Mouse (Mus musculus): ENCODE measurements around the gene Ogfr. TPM values are rescaled to one million over a fixed set of nuclear protein-coding genes. Genes with fewer than 3 reads are reported as not detected.

Ogfr gene
- 104 and 107 TPM in 2 replicates for polyA plus RNA-seq (2016; fragmentation: Nextera tagmentation; extraction: Ambion mirVana)

- Histone ChIP-seq H3K27ac (replicated peaks) (peak within 1 kb of the TSS; percentile 94), H3K4me3 (peak within 1 kb of the TSS; percentile 89), H3K9me3 (replicated peaks) (no peaks in the 10 kb centered on the region), H3K36me3 (peaks cover 71% of the 10 kb centered on the region), H3K4me1 (peaks cover 23% of the 10 kb centered on the region), H3K27me3 (ENCODE audit: low read depth, poor library complexity, severe bottlenecking) (no peaks in the 10 kb centered on the region)
- 2% methylated on average over 67 of the region's 67 CpGs for WGBS
- DNase-seq (ENCODE audit: low spot score), result peak; percentile 89
Measured at GRCm38 (mm10) chr2:180589123-180589831, at the start of gene Ogfr. Gene Ogfr (plus strand): TSS chr2:180589245.

GRCm38 (mm10) chr2:180543675-180544074 is 45.4 kb upstream of the Ogfr start:
- H3K27ac ChIP-seq (replicated peaks), result no peak overlapping the region
- H3K36me3 ChIP-seq, result no peaks in the 10 kb centered on the region
- H3K27me3 ChIP-seq (ENCODE audit: low read depth, poor library complexity, severe bottlenecking), result 0 out of 2 replicates have a peak, but pooled peaks cover 19% of the 10 kb centered on the region
- no peak overlapping the region for H3K4me3 ChIP-seq
- peaks cover 23% of the 10 kb centered on the region for H3K4me1 ChIP-seq
- 81% methylated on average over 2 of the region's 2 CpGs for whole genome bisulfite sequencing
- H3K9me3 ChIP-seq (replicated peaks), result no peaks in the 10 kb centered on the region
- no peak for DNase-seq (ENCODE audit: low spot score)

GRCm38 (mm10) chr2:180545046-180545445 is 44.0 kb upstream of the Ogfr start:
- no peaks in the 10 kb centered on the region for H3K9me3 ChIP-seq (replicated peaks)
- WGBS, result 88% methylated on average over 18 of the region's 18 CpGs
- DNase-seq (ENCODE audit: low spot score), result no peak
- H3K4me1 ChIP-seq, result peaks cover 23% of the 10 kb centered on the region
- no peak overlapping the region for H3K27ac ChIP-seq (replicated peaks)
- no peak overlapping the region for H3K4me3 ChIP-seq
- 0 out of 2 replicates have a peak, but pooled peaks cover 10% of the 10 kb centered on the region for H3K27me3 ChIP-seq (ENCODE audit: low read depth, poor library complexity, severe bottlenecking)
- H3K36me3 ChIP-seq, result no peaks in the 10 kb centered on the region

- Histone ChIP-seq H3K27ac (replicated peaks) (peak overlapping the region; percentile 73), H3K4me3 (peak overlapping the region; percentile 28; the same call in 1 of the 2 replicates), H3K36me3 (no peaks in the 10 kb centered on the region), H3K27me3 (ENCODE audit: low read depth, poor library complexity, severe bottlenecking) (peaks cover 21% of the 10 kb centered on the region), H3K4me1 (peaks cover 21% of the 10 kb centered on the region), H3K9me3 (replicated peaks) (no peaks in the 10 kb centered on the region)
- peak; percentile 42 for DNase-seq (ENCODE audit: low spot score)
- 37% methylated on average over 8 of the region's 8 CpGs for WGBS
Measured at GRCm38 (mm10) chr2:180547384-180548106, 41.5 kb upstream of the Ogfr start.

- H3K27me3 ChIP-seq (ENCODE audit: low read depth, poor library complexity, severe bottlenecking), result peaks cover 16% of the 10 kb centered on the region
- H3K4me1 ChIP-seq, result peaks cover 11% of the 10 kb centered on the region
- no peaks in the 10 kb centered on the region for H3K36me3 ChIP-seq
- H3K4me3 ChIP-seq, result no peak overlapping the region
- no peak for DNase-seq (ENCODE audit: low spot score)
- H3K9me3 ChIP-seq (replicated peaks), result no peaks in the 10 kb centered on the region
- WGBS, result 88% methylated on average over 3 of the region's 3 CpGs
- H3K27ac ChIP-seq (replicated peaks), result no peak overlapping the region
Measured at GRCm38 (mm10) chr2:180552340-180552739, 36.7 kb upstream of the Ogfr start.

- Histone ChIP-seq H3K27me3 (ENCODE audit: low read depth, poor library complexity, severe bottlenecking) (peaks cover 16% of the 10 kb centered on the region), H3K36me3 (no peaks in the 10 kb centered on the region), H3K9me3 (replicated peaks) (no peaks in the 10 kb centered on the region), H3K27ac (replicated peaks) (no peak overlapping the region), H3K4me1 (no peaks in the 10 kb centered on the region), H3K4me3 (no peak overlapping the region)
- 52% methylated on average over 3 of the region's 3 CpGs for WGBS
- no peak for DNase-seq (ENCODE audit: low spot score)
Measured at GRCm38 (mm10) chr2:180555219-180555618, 33.8 kb upstream of the Ogfr start.

- H3K9me3 ChIP-seq (replicated peaks), result no peaks in the 10 kb centered on the region
- no peaks in the 10 kb centered on the region for H3K36me3 ChIP-seq
- H3K4me1 ChIP-seq, result no peaks in the 10 kb centered on the region
- peaks cover 5% of the 10 kb centered on the region for H3K27me3 ChIP-seq (ENCODE audit: low read depth, poor library complexity, severe bottlenecking)
- 89% methylated on average over 3 of the region's 3 CpGs for WGBS
- no peak overlapping the region for H3K27ac ChIP-seq (replicated peaks)
- H3K4me3 ChIP-seq, result no peak overlapping the region
- no peak for DNase-seq (ENCODE audit: low spot score)
Measured at GRCm38 (mm10) chr2:180556470-180556869, 32.6 kb upstream of the Ogfr start.

GRCm38 (mm10) chr2:180560245-180560644 is 28.8 kb upstream of the Ogfr start:
- peaks cover 7% of the 10 kb centered on the region for H3K4me1 ChIP-seq
- DNase-seq (ENCODE audit: low spot score), result peak; percentile 33
- H3K4me3 ChIP-seq, result no peak overlapping the region
- H3K9me3 ChIP-seq (replicated peaks), result no peaks in the 10 kb centered on the region
- no peaks in the 10 kb centered on the region; the same call in none of the 2 replicates for H3K27me3 ChIP-seq (ENCODE audit: low read depth, poor library complexity, severe bottlenecking)
- H3K27ac ChIP-seq (replicated peaks), result no peak overlapping the region
- H3K36me3 ChIP-seq, result no peaks in the 10 kb centered on the region
- WGBS, result 57% methylated on average over 5 of the region's 5 CpGs

- 76% methylated on average over 5 of the region's 5 CpGs for WGBS
Measured at GRCm38 (mm10) chr2:180562146-180562545, 26.9 kb upstream of the Ogfr start.

GRCm38 (mm10) chr2:180563296-180563695 is 25.7 kb upstream of the Ogfr start:
- peaks cover 7% of the 10 kb centered on the region for H3K4me1 ChIP-seq
- no peak overlapping the region for H3K4me3 ChIP-seq
- 69% methylated on average over 6 of the region's 6 CpGs for whole genome bisulfite sequencing
- H3K27me3 ChIP-seq (ENCODE audit: low read depth, poor library complexity, severe bottlenecking), result peaks cover 2% of the 10 kb centered on the region; the same call in 1 of the 2 replicates
- no peaks in the 10 kb centered on the region for H3K9me3 ChIP-seq (replicated peaks)
- H3K27ac ChIP-seq (replicated peaks), result no peak overlapping the region
- no peak for DNase-seq (ENCODE audit: low spot score)
- no peaks in the 10 kb centered on the region for H3K36me3 ChIP-seq

More at GRCm38 (mm10) chr2:180562146-180562545, 26.9 kb upstream of the Ogfr start:
- no peak overlapping the region for H3K27ac ChIP-seq (replicated peaks)
- no peak overlapping the region for H3K4me3 ChIP-seq
- H3K36me3 ChIP-seq, result no peaks in the 10 kb centered on the region
- no peaks in the 10 kb centered on the region for H3K9me3 ChIP-seq (replicated peaks)
- H3K4me1 ChIP-seq, result peaks cover 7% of the 10 kb centered on the region
- no peak for DNase-seq (ENCODE audit: low spot score)
- no peaks in the 10 kb centered on the region; the same call in none of the 2 replicates for H3K27me3 ChIP-seq (ENCODE audit: low read depth, poor library complexity, severe bottlenecking)

GRCm38 (mm10) chr2:180563841-180564240 is 25.2 kb upstream of the Ogfr start:
- 52% methylated on average over 5 of the region's 5 CpGs for WGBS
- no peak overlapping the region for H3K27ac ChIP-seq (replicated peaks)
- H3K4me3 ChIP-seq, result no peak overlapping the region
- peaks cover 4% of the 10 kb centered on the region; the same call in 1 of the 2 replicates for H3K27me3 ChIP-seq (ENCODE audit: low read depth, poor library complexity, severe bottlenecking)
- H3K9me3 ChIP-seq (replicated peaks), result no peaks in the 10 kb centered on the region
- peaks cover 7% of the 10 kb centered on the region for H3K4me1 ChIP-seq
- DNase-seq (ENCODE audit: low spot score), result no peak
- H3K36me3 ChIP-seq, result no peaks in the 10 kb centered on the region

GRCm38 (mm10) chr2:180566240-180566913 is 22.7 kb upstream of the Ogfr start:
- WGBS, result 38% methylated on average over 13 of the region's 13 CpGs
- DNase-seq (ENCODE audit: low spot score), result peak; percentile 72

More at GRCm38 (mm10) chr2:180566240-180566913, 22.7 kb upstream of the Ogfr start:
- Histone ChIP-seq H3K9me3 (replicated peaks) (no peaks in the 10 kb centered on the region), H3K4me1 (peaks cover 7% of the 10 kb centered on the region), H3K36me3 (no peaks in the 10 kb centered on the region), H3K4me3 (no peak overlapping the region), H3K27me3 (ENCODE audit: low read depth, poor library complexity, severe bottlenecking) (peaks cover 4% of the 10 kb centered on the region; the same call in 1 of the 2 replicates), H3K27ac (replicated peaks) (no peak overlapping the region)
